Mouse (Mus musculus) neural tube, embryonic 12.5 days (tissue): ENCODE results near the gene Rcan1. TPM values are rescaled to one million over a fixed set of nuclear protein-coding genes. Genes with fewer than 3 reads are reported as not detected.

ENCODE experiments used
- ATAC-seq: fragments of 200-750 bp; cut with Nextera tagmentation; 2 replicates; pipeline ENCODE4 v1.8.0; 2017; ENCODE audit warnings: low read depth, mild to moderate bottlenecking, moderate TSS enrichment, moderate library complexity; ENCODE audit not compliant: low FRiP score
- H3K27ac ChIP-seq: fragments of 300-500 bp; sonication (generic); 2 replicates; pipeline ENCODE4 v1.5.1; 2016
- H3K27me3 ChIP-seq: fragments of 300-500 bp; sonication (generic); replicated peaks from 2 replicates; pipeline ENCODE4 v1.6.1; 2016; ENCODE audit warnings: mild to moderate bottlenecking
- H3K36me3 ChIP-seq: fragments of 300-500 bp; sonication (generic); 2 replicates; pipeline ENCODE4 v1.6.1; 2016; ENCODE audit warnings: mild to moderate bottlenecking
- H3K4me1 ChIP-seq: fragments of 300-500 bp; sonication (generic); 2 replicates; pipeline ENCODE4 v1.6.1; 2016
- H3K4me2 ChIP-seq: fragments of 300-500 bp; sonication (generic); replicated peaks from 2 replicates; pipeline ENCODE4 v1.6.1; 2016; ENCODE audit warnings: mild to moderate bottlenecking
- H3K4me3 ChIP-seq: fragments of 300-500 bp; sonication (generic); 2 replicates; pipeline ENCODE4 v1.5.1; 2016
- H3K9ac ChIP-seq: fragments of 300-500 bp; sonication (generic); 2 replicates; pipeline ENCODE4 v1.6.1; 2016; ENCODE audit warnings: mild to moderate bottlenecking
- H3K9me3 ChIP-seq: fragments of 300-500 bp; sonication (generic); 2 replicates; pipeline ENCODE4 v1.6.1; 2016; ENCODE audit warnings: mild to moderate bottlenecking
- WGBS: fragments of 180-500 bp; shearing (Covaris S2); methylation state at CpG from one replicate; pipeline ENCODE4 v1.1.7; 2016; 5-methylcytosine and 5-hydroxymethylcytosine counted together
- polyA plus RNA-seq: library from polyadenylated mRNA; unstranded; fragments of >200 nt; fragmentation: Nextera tagmentation; extraction: Ambion mirVana; gene quantifications from 2 replicates; pipeline ENCODE4 v1.2.1, GENCODE M21; 2016

The Rcan1 gene
- polyA plus RNA-seq, 1 experiment from 2014 or later, result 48.6 TPM

- Histone ChIP-seq H3K4me3 (no peak overlapping the region), H3K9me3 (no peaks in the 10 kb centered on the region), H3K4me2 (no peak overlapping the region), H3K27ac (no peak overlapping the region), H3K4me1 (no peaks in the 10 kb centered on the region), H3K27me3 (no peaks in the 10 kb centered on the region), H3K36me3 (peaks cover 9% of the 10 kb centered on the region; the same call in 1 of the 2 replicates), H3K9ac (no peak overlapping the region)
- no peak for ATAC-seq
- WGBS, result 76% methylated on average over 10 of the region's 10 CpGs
Observed at GRCm38 (mm10) chr16:92387692-92388091, 83.0 kb downstream of the Rcan1 start.

GRCm38 (mm10) chr16:92385062-92385461 is 85.6 kb downstream of the Rcan1 start:
- Histone ChIP-seq H3K27ac (no peak overlapping the region), H3K27me3 (no peaks in the 10 kb centered on the region), H3K4me1 (no peaks in the 10 kb centered on the region), H3K9me3 (no peaks in the 10 kb centered on the region), H3K9ac (no peak overlapping the region), H3K36me3 (no peaks in the 10 kb centered on the region), H3K4me2 (no peak overlapping the region), H3K4me3 (no peak overlapping the region)
- ATAC-seq, result no peak
- 3% methylated on average over 2 of the region's 2 CpGs for WGBS

GRCm38 (mm10) chr16:92383412-92383811 is 87.3 kb downstream of the Rcan1 start:
- Histone ChIP-seq H3K9ac (no peak overlapping the region), H3K27ac (no peak overlapping the region), H3K9me3 (no peaks in the 10 kb centered on the region), H3K4me3 (no peak overlapping the region), H3K36me3 (no peaks in the 10 kb centered on the region), H3K4me1 (no peaks in the 10 kb centered on the region), H3K27me3 (no peaks in the 10 kb centered on the region), H3K4me2 (no peak overlapping the region)
- ATAC-seq, result no peak

GRCm38 (mm10) chr16:92382508-92382907 is 88.2 kb downstream of the Rcan1 start:
- no peak overlapping the region for H3K27ac ChIP-seq
- H3K4me1 ChIP-seq, result no peaks in the 10 kb centered on the region
- no peak overlapping the region for H3K4me2 ChIP-seq
- no peak for ATAC-seq
- H3K27me3 ChIP-seq, result no peaks in the 10 kb centered on the region
- H3K36me3 ChIP-seq, result no peaks in the 10 kb centered on the region
- no peak overlapping the region for H3K9ac ChIP-seq
- H3K4me3 ChIP-seq, result no peak overlapping the region
- WGBS, result 44% methylated on average over 6 of the region's 6 CpGs
- no peaks in the 10 kb centered on the region for H3K9me3 ChIP-seq

GRCm38 (mm10) chr16:92381092-92381491 is 89.6 kb downstream of the Rcan1 start:
- no peaks in the 10 kb centered on the region for H3K4me1 ChIP-seq
- no peaks in the 10 kb centered on the region for H3K9me3 ChIP-seq
- no peak overlapping the region for H3K27ac ChIP-seq
- H3K36me3 ChIP-seq, result no peaks in the 10 kb centered on the region
- no peak for ATAC-seq
- no peak overlapping the region for H3K4me2 ChIP-seq
- H3K27me3 ChIP-seq, result no peaks in the 10 kb centered on the region
- H3K4me3 ChIP-seq, result no peak overlapping the region
- WGBS, result 76% methylated on average over 6 of the region's 6 CpGs
- H3K9ac ChIP-seq, result no peak overlapping the region

GRCm38 (mm10) chr16:92376976-92377375 is 93.7 kb downstream of the Rcan1 start:
- H3K36me3 ChIP-seq, result no peaks in the 10 kb centered on the region
- peaks cover 4% of the 10 kb centered on the region; the same call in 1 of the 2 replicates for H3K4me1 ChIP-seq
- H3K9ac ChIP-seq, result no peak overlapping the region
- no peak overlapping the region for H3K4me2 ChIP-seq
- no peak for ATAC-seq
- no peak overlapping the region for H3K4me3 ChIP-seq
- WGBS, result 94% methylated on average over 6 of the region's 6 CpGs
- H3K9me3 ChIP-seq, result no peaks in the 10 kb centered on the region
- H3K27ac ChIP-seq, result no peak overlapping the region
- H3K27me3 ChIP-seq, result no peaks in the 10 kb centered on the region

GRCm38 (mm10) chr16:92371623-92372022 is 99.0 kb downstream of the Rcan1 start:
- WGBS, result 58% methylated on average over 5 of the region's 5 CpGs
- peaks cover 10% of the 10 kb centered on the region; the same call in 1 of the 2 replicates for H3K4me1 ChIP-seq
- ATAC-seq, result no peak
- H3K4me2 ChIP-seq, result no peak overlapping the region
- H3K27ac ChIP-seq, result no peak overlapping the region
- H3K9ac ChIP-seq, result no peak overlapping the region
- H3K9me3 ChIP-seq, result no peaks in the 10 kb centered on the region
- no peaks in the 10 kb centered on the region for H3K36me3 ChIP-seq
- no peaks in the 10 kb centered on the region for H3K27me3 ChIP-seq
- no peak overlapping the region for H3K4me3 ChIP-seq

- no peak for ATAC-seq
- no peaks in the 10 kb centered on the region for H3K36me3 ChIP-seq
- no peak overlapping the region for H3K27ac ChIP-seq
- no peak overlapping the region for H3K4me3 ChIP-seq
- no peak overlapping the region for H3K9ac ChIP-seq
- H3K4me2 ChIP-seq, result no peak overlapping the region
- H3K9me3 ChIP-seq, result no peaks in the 10 kb centered on the region
- H3K4me1 ChIP-seq, result peaks cover 10% of the 10 kb centered on the region; the same call in 1 of the 2 replicates
- WGBS, result 53% methylated on average over 2 of the region's 2 CpGs
- H3K27me3 ChIP-seq, result no peaks in the 10 kb centered on the region
Observed at GRCm38 (mm10) chr16:92369260-92369659, 101.4 kb downstream of the Rcan1 start.

- no peak for ATAC-seq
- Histone ChIP-seq H3K9ac (no peak overlapping the region), H3K27me3 (no peaks in the 10 kb centered on the region), H3K4me3 (no peak overlapping the region), H3K36me3 (no peaks in the 10 kb centered on the region), H3K9me3 (no peaks in the 10 kb centered on the region), H3K27ac (no peak overlapping the region), H3K4me1 (no peaks in the 10 kb centered on the region), H3K4me2 (no peak overlapping the region)
- WGBS, result 77% methylated on average over 7 of the region's 7 CpGs
Observed at GRCm38 (mm10) chr16:92365477-92365876, 105.2 kb downstream of the Rcan1 start.

- H3K4me3 ChIP-seq, result no peak overlapping the region
- no peak for ATAC-seq
- H3K27ac ChIP-seq, result no peak overlapping the region
- no peak overlapping the region for H3K9ac ChIP-seq
- 83% methylated on average over 7 of the region's 7 CpGs for WGBS
- H3K36me3 ChIP-seq, result no peaks in the 10 kb centered on the region
- no peaks in the 10 kb centered on the region for H3K27me3 ChIP-seq
- H3K4me1 ChIP-seq, result peaks cover 16% of the 10 kb centered on the region
- no peak overlapping the region for H3K4me2 ChIP-seq
- H3K9me3 ChIP-seq, result no peaks in the 10 kb centered on the region
Observed at GRCm38 (mm10) chr16:92360711-92361110, 110.0 kb downstream of the Rcan1 start.

- no peak within 1 kb of the TSS for H3K9ac ChIP-seq
- H3K4me3 ChIP-seq, result no peak within 1 kb of the TSS
- no peak within 1 kb of the TSS for H3K4me2 ChIP-seq
- ATAC-seq, result peak; percentile 33; the same call in 1 of the 2 replicates
- no peaks in the 10 kb centered on the region for H3K27me3 ChIP-seq
- H3K27ac ChIP-seq, result no peak within 1 kb of the TSS
- no peaks in the 10 kb centered on the region for H3K9me3 ChIP-seq
- WGBS, result 69% methylated on average over 9 of the region's 9 CpGs
- peaks cover 16% of the 10 kb centered on the region for H3K4me1 ChIP-seq
- H3K36me3 ChIP-seq, result no peaks in the 10 kb centered on the region
Observed at GRCm38 (mm10) chr16:92359229-92359628, 111.4 kb downstream of the Rcan1 start, which contains the start of gene Kcne1. Gene Kcne1, minus strand, starts transcription at chr16:92359468.

GRCm38 (mm10) chr16:92358734-92359133 is 111.9 kb downstream of the Rcan1 start:
- Histone ChIP-seq H3K4me3 (no peak overlapping the region), H3K9me3 (no peaks in the 10 kb centered on the region), H3K9ac (no peak overlapping the region), H3K27ac (no peak overlapping the region), H3K4me1 (peaks cover 16% of the 10 kb centered on the region), H3K4me2 (no peak overlapping the region), H3K36me3 (no peaks in the 10 kb centered on the region), H3K27me3 (no peaks in the 10 kb centered on the region)
- peak; percentile 27; the same call in 1 of the 2 replicates for ATAC-seq
- WGBS, result 26% methylated on average over 9 of the region's 9 CpGs

- H3K27me3 ChIP-seq, result no peaks in the 10 kb centered on the region
- no peak overlapping the region for H3K4me3 ChIP-seq
- H3K27ac ChIP-seq, result no peak overlapping the region
- H3K9me3 ChIP-seq, result no peaks in the 10 kb centered on the region
- H3K4me2 ChIP-seq, result no peak overlapping the region
- 36% methylated on average over 10 of the region's 10 CpGs for WGBS
- no peaks in the 10 kb centered on the region for H3K36me3 ChIP-seq
- H3K9ac ChIP-seq, result no peak overlapping the region
- peaks cover 16% of the 10 kb centered on the region for H3K4me1 ChIP-seq
- no peak for ATAC-seq
Observed at GRCm38 (mm10) chr16:92357566-92357965, 113.1 kb downstream of the Rcan1 start.
